Mouse (Mus musculus): ENCODE data around the gene Urm1. TPM values are rescaled to one million over a fixed set of nuclear protein-coding genes. Genes with fewer than 3 reads are reported as not detected.

Gene Urm1
- polyA plus RNA-seq, 1 experiment = 79.9 TPM

DNA sequence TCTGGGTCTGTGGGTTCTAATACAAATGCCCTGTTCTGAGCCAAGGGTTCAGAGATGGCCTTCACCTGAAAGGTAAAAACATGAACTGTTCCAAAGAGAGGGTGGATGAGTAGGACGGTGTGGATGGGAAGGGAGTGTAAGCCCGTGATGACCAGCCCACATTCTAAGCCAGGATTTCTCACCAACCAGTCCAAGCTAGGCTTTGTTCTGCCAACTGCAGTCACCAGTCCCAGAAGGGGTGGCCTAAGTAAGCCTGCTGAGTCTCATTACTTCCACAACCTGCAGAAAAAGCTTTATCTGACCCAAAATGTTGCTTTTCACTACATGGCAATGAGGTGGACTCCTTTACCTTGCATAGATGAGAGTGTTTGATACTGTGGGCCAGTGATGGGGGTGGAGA lies 24.2 kb downstream of the Urm1 start:
- DNase-seq = no peak
- Histone ChIP-seq H3K4me1 (replicated peaks; ENCODE audit: control insufficient read depth, insufficient read depth, low read length) (peaks cover 8% of the 10 kb centered on the region), H3K27me3 (ENCODE audit: control insufficient read depth, insufficient read depth, low read length) (no peaks in the 10 kb centered on the region), H3K27ac (ENCODE audit: control insufficient read depth, insufficient read depth, low read length) (no peak overlapping the region), H3K36me3 (ENCODE audit: control insufficient read depth, insufficient read depth, low read length) (peaks cover 17% of the 10 kb centered on the region), H3K4me3 (ENCODE audit: control insufficient read depth, insufficient read depth, low read length) (no peak overlapping the region)
- WGBS = 99% methylated on average over 2 of the region's 2 CpGs
- no peak for TF ChIP-seq POLR2A (IDR thresholded peaks at IDR 0.05; ENCODE audit: control insufficient read depth, extremely low read depth, insufficient read depth, low read length, poor library complexity)
- no peak for TF ChIP-seq CTCF (IDR thresholded peaks at IDR 0.05; ENCODE audit: borderline replicate concordance, control insufficient read depth, extremely low read depth, insufficient read depth, low read length, poor library complexity)

DNA sequence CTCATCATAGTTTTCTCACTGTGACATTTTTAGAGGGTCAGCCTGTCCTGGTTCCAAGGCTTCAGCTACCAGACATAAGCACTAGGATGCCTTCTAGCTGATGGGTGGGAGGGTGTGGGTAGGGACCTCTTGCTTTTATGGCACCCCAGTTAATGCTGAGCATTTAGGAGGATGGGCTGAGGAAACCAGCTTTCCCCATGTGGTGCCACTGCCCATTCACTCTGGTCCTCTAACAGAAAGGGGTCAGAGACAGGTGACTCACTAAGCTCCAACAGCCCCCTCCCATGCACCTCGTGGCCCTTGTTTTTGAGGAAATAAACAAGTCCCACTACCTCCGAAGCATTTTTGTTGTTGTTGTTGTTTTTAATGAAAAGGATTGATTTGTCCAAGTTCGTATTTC lies 24.8 kb downstream of the Urm1 start:
- H3K4me1 ChIP-seq (replicated peaks; ENCODE audit: control insufficient read depth, insufficient read depth, low read length) = peaks cover 13% of the 10 kb centered on the region
- no peak overlapping the region for H3K4me3 ChIP-seq (ENCODE audit: control insufficient read depth, insufficient read depth, low read length)
- no peaks in the 10 kb centered on the region for H3K27me3 ChIP-seq (ENCODE audit: control insufficient read depth, insufficient read depth, low read length)
- H3K27ac ChIP-seq (ENCODE audit: control insufficient read depth, insufficient read depth, low read length) = no peak overlapping the region
- DNase-seq = no peak
- TF ChIP-seq POLR2A (IDR thresholded peaks at IDR 0.05; ENCODE audit: control insufficient read depth, extremely low read depth, insufficient read depth, low read length, poor library complexity) (no peak), CTCF (IDR thresholded peaks at IDR 0.05; ENCODE audit: borderline replicate concordance, control insufficient read depth, extremely low read depth, insufficient read depth, low read length, poor library complexity) (no peak)
- 96% methylated on average over 3 of the region's 3 CpGs for WGBS
- peaks cover 15% of the 10 kb centered on the region for H3K36me3 ChIP-seq (ENCODE audit: control insufficient read depth, insufficient read depth, low read length)

DNA sequence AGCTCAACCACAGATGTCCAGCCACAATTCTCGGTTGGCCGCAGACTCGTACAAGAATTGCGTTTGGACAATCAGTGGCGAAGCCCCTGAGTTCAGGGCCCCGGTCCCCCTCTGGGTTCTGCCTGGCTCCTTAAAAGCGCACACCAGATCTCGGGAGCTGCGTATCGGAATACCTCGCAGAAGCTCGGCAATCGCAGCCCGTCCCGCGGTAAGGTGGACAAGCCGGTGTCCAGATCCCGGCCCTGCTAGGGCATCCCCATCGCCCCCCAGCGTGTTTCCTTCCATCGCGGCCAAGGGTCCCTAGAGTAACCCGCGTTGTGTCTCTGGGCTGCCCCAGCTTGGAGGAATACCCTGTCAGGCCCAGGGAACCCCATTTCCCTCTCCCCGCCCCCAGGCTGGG lies 25.8 kb downstream of the Urm1 start:
- H3K27ac ChIP-seq (ENCODE audit: control insufficient read depth, insufficient read depth, low read length) = no peak overlapping the region
- DNase-seq = no peak
- H3K36me3 ChIP-seq (ENCODE audit: control insufficient read depth, insufficient read depth, low read length) = peaks cover 15% of the 10 kb centered on the region
- 92% methylated on average over 25 of the region's 25 CpGs for WGBS
- H3K4me1 ChIP-seq (replicated peaks; ENCODE audit: control insufficient read depth, insufficient read depth, low read length) = peaks cover 21% of the 10 kb centered on the region
- TF ChIP-seq POLR2A (IDR thresholded peaks at IDR 0.05; ENCODE audit: control insufficient read depth, extremely low read depth, insufficient read depth, low read length, poor library complexity) (no peak), CTCF (IDR thresholded peaks at IDR 0.05; ENCODE audit: borderline replicate concordance, control insufficient read depth, extremely low read depth, insufficient read depth, low read length, poor library complexity) (no peak)
- no peak overlapping the region for H3K4me3 ChIP-seq (ENCODE audit: control insufficient read depth, insufficient read depth, low read length)
- H3K27me3 ChIP-seq (ENCODE audit: control insufficient read depth, insufficient read depth, low read length) = no peaks in the 10 kb centered on the region

DNA sequence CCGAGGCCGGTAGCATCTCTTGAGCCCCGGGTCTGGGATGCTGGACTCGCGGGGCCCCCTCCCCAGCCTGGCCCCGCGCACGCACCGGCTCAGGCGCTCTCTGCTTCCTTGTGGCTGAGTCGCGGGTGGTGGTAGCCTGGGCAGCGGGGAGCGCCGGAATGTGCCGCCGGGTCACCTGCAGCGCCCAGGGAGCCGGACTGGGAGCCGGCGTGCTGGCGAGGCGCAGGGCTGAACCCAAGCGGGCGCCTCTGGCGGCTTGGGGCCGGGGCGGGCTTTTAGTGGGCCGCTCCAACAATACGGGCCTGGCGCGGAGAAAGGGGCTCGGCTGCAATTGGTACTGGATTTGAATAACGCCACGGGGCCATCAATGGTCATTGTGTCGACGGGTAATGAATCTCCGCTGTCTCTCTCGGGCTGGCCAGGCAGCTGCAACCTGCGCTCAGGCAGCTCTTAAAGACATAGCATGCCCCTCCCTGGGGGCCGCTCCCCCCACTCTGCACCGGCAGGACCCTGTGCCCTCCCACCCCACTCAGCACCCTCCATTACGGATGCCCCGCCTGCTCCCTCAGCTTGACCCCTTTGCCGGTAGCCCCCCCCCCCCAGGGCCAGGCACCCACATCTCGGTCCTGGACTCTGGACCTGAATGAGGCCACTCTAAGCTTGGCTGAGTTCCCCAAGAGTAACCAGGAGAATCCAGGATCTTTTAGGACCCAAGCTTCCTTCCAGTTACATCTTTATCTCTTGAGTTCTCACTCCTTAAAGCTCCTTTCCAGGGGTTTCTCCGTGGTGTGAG lies 26.4 kb downstream of the Urm1 start:
- DNase-seq = no peak
- Histone ChIP-seq H3K27ac (ENCODE audit: control insufficient read depth, insufficient read depth, low read length) (no peak overlapping the region), H3K4me3 (ENCODE audit: control insufficient read depth, insufficient read depth, low read length) (no peak overlapping the region), H3K27me3 (ENCODE audit: control insufficient read depth, insufficient read depth, low read length) (no peaks in the 10 kb centered on the region), H3K4me1 (replicated peaks; ENCODE audit: control insufficient read depth, insufficient read depth, low read length) (peaks cover 21% of the 10 kb centered on the region), H3K36me3 (ENCODE audit: control insufficient read depth, insufficient read depth, low read length) (peaks cover 14% of the 10 kb centered on the region)
- 82% methylated on average over 47 of the region's 47 CpGs for whole genome bisulfite sequencing
- TF ChIP-seq CTCF (IDR thresholded peaks at IDR 0.05; ENCODE audit: borderline replicate concordance, control insufficient read depth, extremely low read depth, insufficient read depth, low read length, poor library complexity) (no peak), POLR2A (IDR thresholded peaks at IDR 0.05; ENCODE audit: control insufficient read depth, extremely low read depth, insufficient read depth, low read length, poor library complexity) (no peak)

DNA sequence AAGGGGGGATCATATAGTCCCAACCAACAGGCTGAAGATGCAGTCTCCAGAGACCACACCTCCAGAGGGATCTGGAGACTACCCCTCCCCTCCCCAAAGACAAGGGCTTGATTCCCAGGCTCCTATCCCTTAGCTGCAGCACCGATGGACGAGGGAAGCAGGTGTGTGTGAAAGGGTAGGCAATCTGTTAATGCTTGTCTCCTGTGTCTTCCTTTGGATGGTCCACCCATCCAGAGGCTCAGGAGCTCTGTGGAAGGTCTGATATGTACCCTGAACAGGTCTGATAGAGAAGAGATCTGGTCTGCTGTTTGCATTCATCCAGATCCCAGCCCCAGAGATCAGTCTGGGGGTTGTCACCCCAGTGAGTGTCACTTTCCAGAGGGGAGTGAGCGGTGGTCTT lies 27.0 kb downstream of the Urm1 start:
- TF ChIP-seq POLR2A (IDR thresholded peaks at IDR 0.05; ENCODE audit: control insufficient read depth, extremely low read depth, insufficient read depth, low read length, poor library complexity) (no peak), CTCF (IDR thresholded peaks at IDR 0.05; ENCODE audit: borderline replicate concordance, control insufficient read depth, extremely low read depth, insufficient read depth, low read length, poor library complexity) (no peak)
- 84% methylated on average over 3 of the region's 3 CpGs for WGBS
- no peak overlapping the region for H3K27ac ChIP-seq (ENCODE audit: control insufficient read depth, insufficient read depth, low read length)
- no peak overlapping the region for H3K4me3 ChIP-seq (ENCODE audit: control insufficient read depth, insufficient read depth, low read length)
- no peaks in the 10 kb centered on the region for H3K27me3 ChIP-seq (ENCODE audit: control insufficient read depth, insufficient read depth, low read length)
- DNase-seq = no peak
- H3K4me1 ChIP-seq (replicated peaks; ENCODE audit: control insufficient read depth, insufficient read depth, low read length) = peaks cover 21% of the 10 kb centered on the region
- H3K36me3 ChIP-seq (ENCODE audit: control insufficient read depth, insufficient read depth, low read length) = peaks cover 10% of the 10 kb centered on the region

DNA sequence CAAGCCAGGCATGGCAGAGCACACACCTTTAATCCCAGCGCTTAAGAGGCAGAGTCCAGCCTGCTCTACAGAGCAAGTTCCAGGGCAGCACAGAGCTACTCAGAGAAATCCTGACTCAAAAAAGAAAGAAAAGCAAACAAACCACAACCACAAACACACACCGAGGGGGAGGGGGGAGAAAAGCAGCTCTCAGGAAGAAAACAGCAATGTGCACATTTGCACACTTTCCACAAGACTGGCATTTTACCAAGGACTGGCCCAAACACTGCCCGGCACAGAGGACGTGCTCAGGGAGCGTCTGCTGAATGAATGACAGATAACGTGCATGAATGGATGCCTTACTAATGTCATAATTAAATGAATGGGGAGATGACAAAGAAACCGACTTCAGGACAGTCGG lies 29.2 kb downstream of the Urm1 start:
- Histone ChIP-seq H3K4me1 (replicated peaks; ENCODE audit: control insufficient read depth, insufficient read depth, low read length) (peaks cover 21% of the 10 kb centered on the region), H3K27me3 (ENCODE audit: control insufficient read depth, insufficient read depth, low read length) (no peaks in the 10 kb centered on the region), H3K4me3 (ENCODE audit: control insufficient read depth, insufficient read depth, low read length) (no peak overlapping the region), H3K36me3 (ENCODE audit: control insufficient read depth, insufficient read depth, low read length) (peaks cover 6% of the 10 kb centered on the region), H3K27ac (ENCODE audit: control insufficient read depth, insufficient read depth, low read length) (no peak overlapping the region)
- no peak for DNase-seq
- TF ChIP-seq CTCF (IDR thresholded peaks at IDR 0.05; ENCODE audit: borderline replicate concordance, control insufficient read depth, extremely low read depth, insufficient read depth, low read length, poor library complexity) (no peak), POLR2A (IDR thresholded peaks at IDR 0.05; ENCODE audit: control insufficient read depth, extremely low read depth, insufficient read depth, low read length, poor library complexity) (no peak)
- WGBS = 45% methylated on average over 8 of the region's 8 CpGs
